Mouse (Mus musculus) layer of hippocampus, adult 11-12 months (tissue): ENCODE measurements around the gene Adamts5.
A peak's percentile ranks its signal among the peaks of the same experiment; 100 is the strongest.

ENCODE experiments used
- DNase-seq: peaks from one replicate; pipeline ENCODE4 v3.0.0; 2022; ENCODE audit warnings: low spot score

Adamts5 gene

DNA sequence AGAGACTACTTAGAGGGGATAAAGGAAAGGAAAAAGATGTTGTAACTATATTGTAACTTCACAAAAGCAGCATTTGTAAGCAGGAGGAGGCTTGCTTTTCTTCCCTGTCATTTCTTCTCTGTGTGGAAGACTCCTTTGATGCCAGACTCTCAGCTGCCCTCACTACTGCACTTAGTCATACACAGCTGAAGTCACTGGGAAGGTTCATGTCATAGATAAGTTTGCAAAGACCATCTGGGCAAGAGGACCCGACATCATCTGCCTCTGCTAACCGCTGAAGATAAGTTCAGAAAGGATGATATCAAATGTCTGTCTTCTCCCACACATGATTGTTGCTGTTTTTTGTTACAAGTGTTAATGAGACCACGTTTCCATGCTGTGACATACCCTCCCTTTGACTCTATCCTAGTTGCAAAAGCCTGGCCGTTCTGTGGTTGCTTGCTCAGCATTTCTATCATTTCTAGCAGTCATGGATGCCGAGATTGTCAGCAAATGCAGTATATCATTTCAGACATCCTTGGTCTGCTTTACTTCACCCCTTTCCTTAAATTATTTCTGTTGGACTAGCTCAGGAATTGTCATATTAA lies 79.2 kb downstream of the Adamts5 start:
- DNase-seq = no peak

DNA sequence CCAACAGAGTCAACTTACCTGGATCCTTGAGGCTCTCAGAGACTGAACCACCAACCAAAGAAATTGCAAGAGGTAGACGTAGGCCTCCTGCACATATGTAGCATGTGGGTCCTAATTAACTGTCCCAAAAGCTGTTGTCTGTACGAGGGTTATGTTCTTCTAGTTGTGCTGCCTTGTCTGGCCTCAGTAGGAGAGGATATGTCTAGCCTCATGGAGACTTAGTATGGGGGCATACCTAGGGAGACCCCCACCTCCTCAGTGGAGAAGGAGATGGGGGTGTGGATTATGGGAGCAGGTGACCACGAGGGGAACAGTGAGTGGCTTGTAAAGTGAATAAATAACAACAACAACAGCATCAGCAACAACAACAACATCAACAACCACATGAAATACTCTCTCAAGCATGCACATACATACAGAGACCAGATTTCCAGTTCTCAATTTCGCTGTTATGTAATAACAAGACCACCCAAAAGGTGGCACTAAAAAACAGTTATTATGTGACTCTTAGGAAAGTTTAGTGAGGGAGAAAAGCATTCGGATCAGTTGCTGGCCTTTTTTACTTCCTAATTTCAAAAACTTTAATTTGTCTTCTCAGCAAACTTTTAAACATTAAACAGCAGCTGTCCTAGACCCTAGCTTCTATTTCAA lies 81.7 kb downstream of the Adamts5 start:
- DNase-seq = no peak

GRCm38 (mm10) chr16:85814116-85814515 lies 87.5 kb downstream of the Adamts5 start:
- no peak for DNase-seq

GRCm38 (mm10) chr16:85807626-85808025 lies 94.0 kb downstream of the Adamts5 start:
- DNase-seq = peak; percentile 72

DNA sequence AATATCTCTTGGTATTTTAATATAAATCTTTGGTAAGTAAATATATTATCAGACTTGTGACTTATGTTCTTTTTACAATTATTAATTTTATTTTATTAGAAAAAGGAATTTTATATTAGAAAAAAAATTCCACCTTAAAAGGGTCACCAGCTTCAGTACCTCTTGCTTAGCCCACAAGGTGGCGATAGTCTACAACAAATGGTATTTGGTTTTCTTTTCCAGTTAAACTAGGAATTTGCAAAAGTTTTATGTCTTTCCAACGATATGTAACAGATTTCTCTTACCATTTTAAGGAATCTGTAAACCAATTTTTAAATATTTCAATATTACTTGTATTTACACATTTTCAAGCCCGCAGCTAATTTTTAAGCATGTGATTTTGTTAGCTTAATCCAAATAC lies 94.6 kb downstream of the Adamts5 start:
- peak; percentile 70 for DNase-seq
